Mouse (Mus musculus) embryonic facial prominence, embryonic 13.5 days (tissue): ENCODE data around the gene Ubxn10. TPM values are rescaled to one million over a fixed set of nuclear protein-coding genes. Genes with fewer than 3 reads are reported as not detected.
A peak's percentile ranks its signal among the peaks of the same experiment; 100 is the strongest.

ENCODE experiments used
- ATAC-seq: fragments of 200-750 bp; cut with Nextera tagmentation; 2 replicates; pipeline ENCODE4 v1.8.0; 2017; ENCODE audit warnings: low read depth; ENCODE audit not compliant: insufficient number of reproducible peaks, insufficient read depth, low FRiP score, low TSS enrichment
- H3K27ac ChIP-seq: fragments of 300-500 bp; sonication (generic); 2 replicates; pipeline ENCODE4 v1.5.1; 2015; ENCODE audit warnings: moderate library complexity, mild to moderate bottlenecking, inconsistent platforms
- H3K27me3 ChIP-seq: fragments of 300-500 bp; sonication (generic); 2 replicates; pipeline ENCODE4 v1.6.1; 2015; ENCODE audit warnings: mild to moderate bottlenecking, inconsistent platforms
- H3K36me3 ChIP-seq: fragments of 300-500 bp; sonication (generic); 2 replicates; pipeline ENCODE4 v1.6.1; 2015; ENCODE audit warnings: mild to moderate bottlenecking, inconsistent platforms
- H3K4me1 ChIP-seq: fragments of 300-500 bp; sonication (generic); 2 replicates; pipeline ENCODE4 v1.6.1; 2015; ENCODE audit warnings: inconsistent platforms
- H3K4me2 ChIP-seq: fragments of 300-500 bp; sonication (generic); 2 replicates; pipeline ENCODE4 v1.6.1; 2015; ENCODE audit warnings: moderate library complexity, mild to moderate bottlenecking, inconsistent platforms
- H3K4me3 ChIP-seq: fragments of 300-500 bp; sonication (generic); 2 replicates; pipeline ENCODE4 v1.5.1; 2015; ENCODE audit warnings: mild to moderate bottlenecking, inconsistent platforms
- H3K9ac ChIP-seq: fragments of 300-500 bp; sonication (generic); 2 replicates; pipeline ENCODE4 v1.6.1; 2015; ENCODE audit warnings: mild to moderate bottlenecking, inconsistent platforms
- H3K9me3 ChIP-seq: fragments of 300-500 bp; sonication (generic); 2 replicates; pipeline ENCODE4 v1.6.1; 2016; ENCODE audit warnings: inconsistent platforms
- WGBS: fragments of 180-500 bp; shearing (Covaris S2); methylation state at CpG from one replicate; pipeline ENCODE4 v1.1.7; 2015; ENCODE audit warnings: mixed read lengths; 5-methylcytosine and 5-hydroxymethylcytosine counted together
- polyA plus RNA-seq: library from polyadenylated mRNA; unstranded; fragments of >200 nt; fragmentation: Nextera tagmentation; extraction: Ambion mirVana; gene quantifications from 2 replicates; pipeline ENCODE4 v1.2.1, GENCODE M21; 2015

Gene Ubxn10
- polyA plus RNA-seq, 1 experiment from 2014 or later: 0.65 TPM

- Histone ChIP-seq H3K27ac (no peak overlapping the region), H3K9me3 (0 out of 2 replicates have a peak, but pooled peaks cover 5% of the 10 kb centered on the region), H3K36me3 (no peaks in the 10 kb centered on the region), H3K4me1 (peaks cover 16% of the 10 kb centered on the region), H3K4me3 (no peak overlapping the region), H3K27me3 (no peaks in the 10 kb centered on the region), H3K4me2 (no peak overlapping the region), H3K9ac (no peak overlapping the region)
- 50% methylated on average over 9 of the region's 9 CpGs for WGBS
- no peak for ATAC-seq
Observed at GRCm38 (mm10) chr4:138729018-138729703, 7.8 kb downstream of the Ubxn10 start.

DNA sequence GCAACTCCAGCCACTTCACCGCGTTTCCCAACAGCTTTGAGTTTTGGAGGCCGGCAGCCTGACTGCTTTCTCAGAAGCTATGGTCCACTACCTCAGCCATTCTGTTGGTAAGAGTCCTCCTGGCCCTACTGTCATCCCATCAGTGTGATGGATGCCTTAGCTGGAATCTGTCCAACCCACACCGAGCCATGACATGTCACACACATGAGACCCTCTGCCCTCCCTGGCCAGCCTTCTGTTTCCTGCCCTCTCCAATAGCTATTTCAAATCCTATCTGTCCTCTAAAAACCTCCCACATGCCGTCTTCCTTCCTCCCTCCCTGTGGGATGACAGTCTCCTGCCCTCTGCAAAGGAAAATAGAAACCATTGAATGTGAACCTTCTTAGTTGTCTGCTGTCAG, 11.2 kb downstream of the Ubxn10 start:
- Histone ChIP-seq H3K9ac (peak overlapping the region; percentile 53; the same call in 1 of the 2 replicates), H3K4me2 (no peak overlapping the region; the same call in 1 of the 2 replicates), H3K36me3 (no peaks in the 10 kb centered on the region), H3K4me1 (peaks cover 24% of the 10 kb centered on the region), H3K4me3 (0 out of 2 replicates have a peak overlapping the region, but pooled peaks have one; percentile 31), H3K9me3 (no peaks in the 10 kb centered on the region), H3K27ac (0 out of 2 replicates have a peak overlapping the region, but pooled peaks have one; percentile 62), H3K27me3 (peaks cover 6% of the 10 kb centered on the region)
- 86% methylated on average over 5 of the region's 5 CpGs for WGBS
- ATAC-seq: no peak

GRCm38 (mm10) chr4:138725127-138725461, 11.9 kb downstream of the Ubxn10 start:
- Histone ChIP-seq H3K4me1 (peaks cover 24% of the 10 kb centered on the region), H3K9me3 (no peaks in the 10 kb centered on the region), H3K27ac (peak overlapping the region; percentile 62), H3K9ac (peak overlapping the region; percentile 53), H3K4me3 (peak overlapping the region; percentile 31), H3K4me2 (peak overlapping the region; percentile 59), H3K36me3 (no peaks in the 10 kb centered on the region), H3K27me3 (peaks cover 6% of the 10 kb centered on the region)
- peak; percentile 41; the same call in 1 of the 2 replicates for ATAC-seq
- 6% methylated on average over 13 of the region's 13 CpGs for WGBS

GRCm38 (mm10) chr4:138724354-138725126, 12.4 kb downstream of the Ubxn10 start, which contains the start of gene Pla2g2c:
Gene Pla2g2c (plus strand): TSS chr4:138724792.
- H3K27ac ChIP-seq: peak within 1 kb of the TSS; percentile 62
- 34% methylated on average over 18 of the region's 18 CpGs for WGBS

GRCm38 (mm10) chr4:138723493-138724281, 13.3 kb downstream of the Ubxn10 start:
- 69% methylated on average over 15 of the region's 15 CpGs for WGBS
- Histone ChIP-seq H3K36me3 (no peaks in the 10 kb centered on the region), H3K4me1 (peaks cover 24% of the 10 kb centered on the region), H3K9ac (no peak overlapping the region), H3K27ac (no peak overlapping the region), H3K27me3 (peaks cover 6% of the 10 kb centered on the region), H3K4me3 (no peak overlapping the region), H3K9me3 (no peaks in the 10 kb centered on the region), H3K4me2 (0 out of 2 replicates have a peak overlapping the region, but pooled peaks have one; percentile 59)
- no peak for ATAC-seq

More at GRCm38 (mm10) chr4:138724354-138725126, 12.4 kb downstream of the Ubxn10 start, which contains the start of gene Pla2g2c:
- peak within 1 kb of the TSS; percentile 31 for H3K4me3 ChIP-seq
- peak within 1 kb of the TSS; percentile 59 for H3K4me2 ChIP-seq
- no peak for ATAC-seq
- no peaks in the 10 kb centered on the region for H3K9me3 ChIP-seq
- peaks cover 24% of the 10 kb centered on the region for H3K4me1 ChIP-seq
- no peaks in the 10 kb centered on the region for H3K36me3 ChIP-seq
- peaks cover 6% of the 10 kb centered on the region for H3K27me3 ChIP-seq
- H3K9ac ChIP-seq: peak within 1 kb of the TSS; percentile 53

DNA sequence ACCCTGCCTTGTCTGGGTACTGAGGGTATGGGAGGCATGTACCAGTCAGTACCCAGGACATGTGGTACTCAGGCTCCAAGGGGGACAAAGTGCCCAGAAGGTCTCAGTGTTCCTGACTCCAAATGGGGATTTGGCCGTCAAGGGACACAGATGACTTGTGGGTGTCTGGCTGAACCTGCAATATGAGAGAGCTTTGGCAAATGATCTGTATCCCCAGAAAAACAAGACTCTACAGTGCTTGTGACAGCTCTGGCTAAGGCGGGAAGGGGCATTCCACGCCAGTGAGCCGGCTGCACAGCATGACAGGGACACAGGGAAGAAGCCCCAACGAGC, 17.7 kb downstream of the Ubxn10 start:
- Histone ChIP-seq H3K4me3 (no peak overlapping the region), H3K27ac (no peak overlapping the region)

DNA sequence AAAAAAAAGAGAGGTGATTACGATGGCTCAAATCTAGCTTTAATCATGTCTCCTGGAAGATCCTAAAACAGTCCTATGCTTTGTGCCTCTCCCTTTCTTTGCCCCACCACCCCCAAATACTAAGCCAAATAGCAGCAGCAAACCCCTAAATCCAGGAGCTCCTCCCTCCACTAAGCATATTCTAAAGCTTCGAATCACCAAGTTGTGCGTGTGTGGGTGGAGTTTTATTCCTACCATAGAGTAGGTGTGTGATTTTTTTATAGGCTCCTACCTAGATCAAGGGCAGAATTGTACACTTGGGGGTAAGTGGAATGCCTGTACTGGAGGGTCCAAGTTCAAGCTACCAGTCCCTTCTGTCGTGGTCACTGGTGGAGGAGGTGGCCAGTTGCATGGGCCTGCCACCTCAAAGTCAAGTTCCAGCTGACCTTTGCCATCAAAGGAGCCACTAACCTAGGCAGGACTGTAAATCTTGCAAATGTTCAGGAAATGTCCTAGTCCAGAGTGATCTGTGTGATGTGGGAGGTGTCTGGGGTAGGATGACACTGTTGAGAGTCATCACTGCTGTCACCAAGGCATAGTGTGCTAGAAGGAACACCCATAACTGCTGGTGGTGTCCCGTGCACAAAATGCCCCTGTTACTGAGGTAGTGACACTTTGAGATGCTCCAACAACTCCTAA, 18.2 kb downstream of the Ubxn10 start:
- Histone ChIP-seq H3K27ac (no peak overlapping the region), H3K4me1 (peaks cover 3% of the 10 kb centered on the region; the same call in 1 of the 2 replicates), H3K27me3 (peaks cover 6% of the 10 kb centered on the region), H3K4me2 (no peak overlapping the region), H3K4me3 (no peak overlapping the region), H3K36me3 (no peaks in the 10 kb centered on the region), H3K9me3 (no peaks in the 10 kb centered on the region), H3K9ac (no peak overlapping the region)
- ATAC-seq: no peak
- 80% methylated on average over 5 of the region's 5 CpGs for WGBS

More for the DNA sequence above, 17.7 kb downstream of the Ubxn10 start:
- Histone ChIP-seq H3K27me3 (peaks cover 6% of the 10 kb centered on the region), H3K4me1 (peaks cover 8% of the 10 kb centered on the region), H3K9me3 (no peaks in the 10 kb centered on the region), H3K4me2 (no peak overlapping the region), H3K9ac (no peak overlapping the region), H3K36me3 (no peaks in the 10 kb centered on the region)
- WGBS: 84% methylated on average over 5 of the region's 5 CpGs
- ATAC-seq: no peak

DNA sequence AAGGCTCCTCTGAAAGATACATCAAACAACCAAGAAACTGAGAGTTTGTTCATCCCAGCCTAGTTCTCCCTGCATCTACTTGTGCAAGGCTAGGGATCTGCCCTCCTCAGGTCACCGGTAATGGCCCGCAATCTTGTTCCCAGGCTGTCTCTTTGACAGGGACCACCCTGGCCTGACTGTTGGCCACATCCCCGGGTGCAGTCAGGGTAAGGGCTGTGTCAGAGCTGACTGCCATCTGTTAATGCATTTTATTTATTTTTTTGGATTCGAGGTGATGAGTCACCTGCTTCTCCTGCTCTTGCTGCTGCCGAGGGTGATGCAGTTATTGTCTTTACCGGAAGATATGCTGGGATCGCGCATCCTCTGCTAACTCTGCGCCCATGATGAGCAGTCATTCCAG, 20.3 kb downstream of the Ubxn10 start:
- no peak for ATAC-seq
- no peak overlapping the region for H3K9ac ChIP-seq
- 82% methylated on average over 9 of the region's 9 CpGs for WGBS
- no peak overlapping the region for H3K27ac ChIP-seq
- H3K9me3 ChIP-seq: no peaks in the 10 kb centered on the region
- no peaks in the 10 kb centered on the region for H3K4me1 ChIP-seq
- H3K4me3 ChIP-seq: no peak overlapping the region
- H3K4me2 ChIP-seq: no peak overlapping the region
- no peaks in the 10 kb centered on the region; the same call in 1 of the 2 replicates for H3K27me3 ChIP-seq
- H3K36me3 ChIP-seq: no peaks in the 10 kb centered on the region

GRCm38 (mm10) chr4:138714186-138714585, 22.8 kb downstream of the Ubxn10 start:
- Histone ChIP-seq H3K36me3 (no peaks in the 10 kb centered on the region), H3K27me3 (no peaks in the 10 kb centered on the region), H3K9ac (no peak overlapping the region), H3K27ac (no peak overlapping the region), H3K4me3 (no peak overlapping the region), H3K4me2 (no peak overlapping the region), H3K4me1 (no peaks in the 10 kb centered on the region), H3K9me3 (no peaks in the 10 kb centered on the region)
- 80% methylated on average over 1 of the region's 1 CpGs for WGBS
- no peak for ATAC-seq

DNA sequence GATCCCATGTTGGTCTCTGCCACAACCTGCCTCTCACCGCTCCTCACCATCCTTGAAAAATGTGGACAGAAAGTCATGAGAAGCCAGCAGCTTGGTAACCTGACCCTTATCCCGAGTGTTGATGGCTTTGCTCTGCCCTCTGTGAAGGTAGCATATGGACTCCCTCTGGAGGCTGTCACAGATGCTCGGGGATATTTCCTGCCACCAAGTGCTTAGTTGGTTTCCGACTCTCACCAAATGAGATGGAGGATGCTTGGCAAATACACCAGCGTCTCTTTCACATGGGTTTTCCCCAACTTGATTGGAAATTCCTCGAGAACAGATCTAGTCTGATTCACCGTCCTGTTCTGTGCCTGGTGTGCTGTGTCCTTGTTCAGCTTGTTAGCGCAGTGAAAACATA, 24.3 kb downstream of the Ubxn10 start:
- 74% methylated on average over 8 of the region's 8 CpGs for WGBS
- ATAC-seq: no peak
- no peak overlapping the region for H3K9ac ChIP-seq

DNA sequence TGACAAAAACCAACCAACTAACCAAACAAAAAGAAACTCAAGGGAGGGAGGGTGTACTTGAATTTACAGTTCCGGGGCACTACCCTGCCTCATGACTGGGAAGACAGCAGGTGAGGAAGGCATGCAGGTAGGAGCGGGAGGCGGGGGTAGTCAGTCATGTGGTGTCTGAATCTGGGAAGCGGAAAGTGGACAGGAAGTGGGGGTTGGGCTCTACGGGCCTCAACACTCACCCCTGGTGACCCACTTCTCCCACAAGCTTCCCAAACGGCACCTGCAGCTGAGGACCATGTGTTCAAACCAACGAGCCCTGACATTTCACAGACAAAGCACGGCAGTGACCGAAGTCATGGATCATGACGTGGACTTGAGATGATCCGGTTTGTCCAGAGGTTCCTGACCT, 24.9 kb downstream of the Ubxn10 start:
- no peak for ATAC-seq
- Histone ChIP-seq H3K4me3 (no peak overlapping the region), H3K27me3 (no peaks in the 10 kb centered on the region), H3K36me3 (no peaks in the 10 kb centered on the region), H3K4me2 (no peak overlapping the region), H3K9ac (no peak overlapping the region), H3K4me1 (no peaks in the 10 kb centered on the region), H3K9me3 (no peaks in the 10 kb centered on the region), H3K27ac (no peak overlapping the region)
- WGBS: 86% methylated on average over 11 of the region's 11 CpGs

More for the DNA sequence above, 24.3 kb downstream of the Ubxn10 start:
- Histone ChIP-seq H3K4me1 (no peaks in the 10 kb centered on the region), H3K36me3 (no peaks in the 10 kb centered on the region), H3K27ac (no peak overlapping the region), H3K27me3 (no peaks in the 10 kb centered on the region), H3K9me3 (no peaks in the 10 kb centered on the region), H3K4me3 (no peak overlapping the region), H3K4me2 (no peak overlapping the region)
